Mouse (Mus musculus) heart, adult 2 months (tissue): ENCODE results near the gene A530084C06Rik.

Experiments
- CTCF ChIP-seq: fragments of 200-600 bp; IDR thresholded peaks from 2 replicates; pipeline ENCODE4 v1.8.1; 2022; ENCODE audit warnings: antibody characterized with exemption, mild to moderate bottlenecking, moderate library complexity
- EP300 ChIP-seq: fragments of 200-500 bp; IDR thresholded peaks from 2 replicates; pipeline ENCODE4 v1.6.1; 2011; ENCODE audit warnings: low read depth, low read length, control low read depth; ENCODE audit not compliant: insufficient read depth
- POLR2A ChIP-seq: fragments of 200-500 bp; IDR thresholded peaks from 2 replicates; pipeline ENCODE4 v1.6.1; 2011; ENCODE audit warnings: mild to moderate bottlenecking, low read depth, low read length, control low read depth; ENCODE audit not compliant: insufficient read depth

DNA sequence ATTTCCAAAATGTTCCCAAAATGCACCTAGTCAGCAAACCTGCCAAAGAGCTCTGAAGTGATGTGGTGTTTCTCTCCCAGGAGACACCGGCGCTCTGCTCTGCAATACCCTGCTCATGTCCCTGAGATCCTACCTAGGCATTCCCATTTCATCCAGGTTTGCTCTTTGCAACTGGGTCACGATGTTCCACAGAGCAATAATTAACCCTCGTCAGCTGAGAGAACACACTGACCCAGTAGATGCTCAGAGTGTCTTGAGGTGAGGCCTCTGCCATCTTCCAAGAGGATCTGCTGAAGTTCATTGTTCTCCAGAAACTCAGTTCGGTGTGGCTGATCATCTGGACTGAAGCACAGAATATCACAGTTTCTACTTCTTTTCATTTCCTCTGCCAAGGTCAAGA lies 16.1 kb downstream of the A530084C06Rik start:
- TF ChIP-seq POLR2A (no peak), CTCF (no peak), EP300 (no peak)
